24 mouse cellular contexts compared by ENCODE assay signal in genomic region chr13:94075181-94075580, GRCm38 (mm10). TPM values are rescaled to one million over a fixed set of nuclear protein-coding genes. Genes with fewer than 3 reads are reported as not detected.
DNase-seq lines count a peak whose midpoint lies in the region; ATAC-seq and TF ChIP-seq lines count a peak whose summit lies in the region.
"Had no signal": no experiment of that assay in that cellular context is flagged by ENCODE, and none has a peak within 500 bp of the region (broad histone marks: within the 10 kb centered on the region; RNA-seq: fewer than 3 reads in every experiment).

No protein-coding gene starts in this region.

- TF ChIP-seq POLR2A in kidney, adult 2 months (IDR thresholded peaks at IDR 0.05; ENCODE audit: low read depth, low read length): no peak

- TF ChIP-seq CTCF in kidney, adult 2 months (conservative IDR thresholded peaks at IDR 0.05; ENCODE audit: insufficient read depth, insufficient read length, low read depth, low read length): no peak
- TF ChIP-seq CTCF in lung, embryonic 14.5 days (IDR thresholded peaks at IDR 0.05; ENCODE audit: low read depth): no peak

- H3K27me3 ChIP-seq in kidney, embryonic 14.5 days (ENCODE audit: control insufficient read depth, insufficient read depth, low read length): no peaks in the 10 kb centered on the region
- no peaks in the 10 kb centered on the region for H3K27me3 ChIP-seq in kidney, adult 2 months (replicated peaks; ENCODE audit: control insufficient read depth, insufficient read depth, low read length)
- H3K27me3 ChIP-seq in kidney, embryonic 16.5 days (ENCODE audit: insufficient read depth, low read length): no peaks in the 10 kb centered on the region
- no peaks in the 10 kb centered on the region for H3K27me3 ChIP-seq in lung, embryonic 14.5 days (ENCODE audit: insufficient read depth, low read length)
- H3K27me3 ChIP-seq: embryonic facial prominence, embryonic 13.5 days; embryonic facial prominence, embryonic 15.5 days had no signal

- H3K9ac ChIP-seq in kidney, embryonic 14.5 days (ENCODE audit: low read depth, low read length): no peak overlapping the region
- H3K9ac ChIP-seq in kidney, embryonic 16.5 days (replicated peaks; ENCODE audit: low read length): no peak overlapping the region
- no peak overlapping the region for H3K9ac ChIP-seq in lung, embryonic 14.5 days
- H3K9ac ChIP-seq: embryonic facial prominence, embryonic 13.5 days; embryonic facial prominence, embryonic 15.5 days; forebrain, embryonic 12.5 days had no signal

- H3K4me2 ChIP-seq in kidney, embryonic 14.5 days (replicated peaks; ENCODE audit: low read depth, low read length): no peak overlapping the region
- no peak overlapping the region for H3K4me2 ChIP-seq in kidney, embryonic 16.5 days (replicated peaks; ENCODE audit: low read depth, low read length)
- H3K4me2 ChIP-seq in lung, embryonic 14.5 days: no peak overlapping the region
- H3K4me2 ChIP-seq: embryonic facial prominence, embryonic 13.5 days; embryonic facial prominence, embryonic 15.5 days; forebrain, embryonic 12.5 days had no signal

- 0 out of 2 replicates have a peak overlapping the region, but pooled peaks have one; percentile 31 for H3K27ac ChIP-seq in kidney, embryonic 14.5 days (ENCODE audit: low read depth, low read length)
- no peak overlapping the region for H3K27ac ChIP-seq in kidney, adult 2 months (ENCODE audit: insufficient read depth, low read depth, low read length)
- peak overlapping the region; percentile 44 for H3K27ac ChIP-seq in kidney, embryonic 16.5 days (ENCODE audit: low read length)
- H3K27ac ChIP-seq in lung, embryonic 14.5 days (ENCODE audit: low read depth): peak overlapping the region; percentile 3; the same call in 1 of the 2 replicates
- H3K27ac ChIP-seq: embryonic facial prominence, embryonic 13.5 days; embryonic facial prominence, embryonic 15.5 days; forebrain, embryonic 10.5 days; forebrain, embryonic 12.5 days had no signal

- H3K36me3 ChIP-seq in kidney, embryonic 14.5 days (ENCODE audit: control insufficient read depth, insufficient read depth, low read length): peaks cover 22% of the 10 kb centered on the region
- H3K36me3 ChIP-seq in kidney, adult 2 months (ENCODE audit: control insufficient read depth, insufficient read depth, low read length): no peaks in the 10 kb centered on the region
- peaks cover 23% of the 10 kb centered on the region for H3K36me3 ChIP-seq in kidney, embryonic 16.5 days (ENCODE audit: insufficient read depth, low read length)
- H3K36me3 ChIP-seq in lung, embryonic 14.5 days (ENCODE audit: insufficient read depth): peaks cover 23% of the 10 kb centered on the region
- H3K36me3 ChIP-seq: forebrain, embryonic 12.5 days had no signal

- H3K4me1 ChIP-seq in kidney, embryonic 14.5 days (ENCODE audit: control insufficient read depth, insufficient read depth, low read length): peaks cover 68% of the 10 kb centered on the region
- H3K4me1 ChIP-seq in kidney, adult 2 months (ENCODE audit: control insufficient read depth, insufficient read depth, low read length): peaks cover 7% of the 10 kb centered on the region; the same call in 1 of the 2 replicates
- H3K4me1 ChIP-seq in kidney, embryonic 16.5 days (ENCODE audit: insufficient read depth, low read length): peaks cover 81% of the 10 kb centered on the region
- peaks cover 26% of the 10 kb centered on the region for H3K4me1 ChIP-seq in lung, embryonic 14.5 days (ENCODE audit: insufficient read depth)

- ATAC-seq in frontal cortex, adult (ENCODE audit: low TSS enrichment): peak; percentile 6; the same call in 1 of the 2 replicates
- no peak for ATAC-seq in kidney, embryonic 14.5 days (ENCODE audit: low FRiP score, low TSS enrichment)
- ATAC-seq in kidney, embryonic 16.5 days (ENCODE audit: low FRiP score, low TSS enrichment): no peak
- no peak; the same call in 1 of the 2 replicates for ATAC-seq in lung, embryonic 14.5 days (ENCODE audit: insufficient read depth)
- ATAC-seq: forebrain, embryonic 14.5 days; forebrain, embryonic 16.5 days had no signal

- no peak overlapping the region for H3K4me3 ChIP-seq in kidney, embryonic 14.5 days (ENCODE audit: low read length)
- H3K4me3 ChIP-seq in kidney, adult 2 months (ENCODE audit: insufficient read depth, low read depth, low read length): no peak overlapping the region
- no peak overlapping the region for H3K4me3 ChIP-seq in kidney, embryonic 16.5 days (ENCODE audit: low read length)
- no peak overlapping the region for H3K4me3 ChIP-seq in lung, embryonic 14.5 days (ENCODE audit: low read depth, low read length)
- H3K4me3 ChIP-seq: embryonic facial prominence, embryonic 13.5 days; embryonic facial prominence, embryonic 15.5 days; erythroblast, embryonic 14.5 days; forebrain, embryonic 10.5 days; forebrain, embryonic 12.5 days had no signal

- no peaks in the 10 kb centered on the region; the same call in 1 of the 2 replicates for H3K9me3 ChIP-seq in kidney, embryonic 14.5 days (ENCODE audit: control insufficient read depth, low read length)
- no peaks in the 10 kb centered on the region for H3K9me3 ChIP-seq in kidney, embryonic 16.5 days (ENCODE audit: low read length)
- H3K9me3 ChIP-seq in lung, embryonic 14.5 days (ENCODE audit: low read depth, low read length): no peaks in the 10 kb centered on the region
- H3K9me3 ChIP-seq: embryonic facial prominence, embryonic 13.5 days; embryonic facial prominence, embryonic 15.5 days; forebrain, embryonic 10.5 days had no signal

- WGBS in kidney, embryonic 14.5 days: 14% methylated on average over 1 of the region's 1 CpGs
- 81% methylated on average over 1 of the region's 1 CpGs for WGBS in kidney, adult 2 months
- 12% methylated on average over 1 of the region's 1 CpGs for WGBS in kidney, embryonic 16.5 days
- WGBS in lung, embryonic 14.5 days: 19% methylated on average over 1 of the region's 1 CpGs

- DNase-seq in frontal cortex, postnatal 10 days (ENCODE audit: low spot score in 2 of 2): no peak
- no peak for DNase-seq in kidney, adult 2 months
- no peak for DNase-seq in kidney, postnatal 36 days
- DNase-seq in lung, embryonic 14.5 days: peak; percentile 58
- DNase-seq in lung, adult 18-20 months: no peak
- DNase-seq: adrenal gland, adult 2 months; adrenal gland, postnatal 25 days; cerebellum, adult 11 months; cerebellum, adult 18-20 months; cerebellum, adult 8-10 months; cerebellum, adult 9-11 months; cerebellum, postnatal 14 days; cerebellum, postnatal 36 days; embryo, embryonic 11 days had no signal

RNA-seq across cellular contexts. Expression of gene Lhfpl2, which starts 17.6 kb away (rescaled TPM):
- polyA plus RNA-seq in kidney, embryonic 14.5 days (2014; fragmentation: Nextera tagmentation; extraction: Ambion mirVana): 48.7 and 81.0 TPM in 2 replicates
- polyA plus RNA-seq in kidney, adult 2 months (2012; rRNA removed): 11.3 and 17.9 TPM in 2 replicates
- 91.2 and 96.0 TPM in 2 replicates for polyA plus RNA-seq in kidney, embryonic 16.5 days (2015; fragmentation: Nextera tagmentation; extraction: Ambion mirVana)
- 61.2 and 64.5 TPM in 2 replicates for polyA plus RNA-seq in lung, embryonic 14.5 days (2014; fragmentation: Nextera tagmentation; extraction: Ambion mirVana)
- polyA plus RNA-seq: erythroblast, embryonic 14.5 days had no signal
